Mouse (Mus musculus): ENCODE data around the gene Twnk.

The Twnk gene

DNA sequence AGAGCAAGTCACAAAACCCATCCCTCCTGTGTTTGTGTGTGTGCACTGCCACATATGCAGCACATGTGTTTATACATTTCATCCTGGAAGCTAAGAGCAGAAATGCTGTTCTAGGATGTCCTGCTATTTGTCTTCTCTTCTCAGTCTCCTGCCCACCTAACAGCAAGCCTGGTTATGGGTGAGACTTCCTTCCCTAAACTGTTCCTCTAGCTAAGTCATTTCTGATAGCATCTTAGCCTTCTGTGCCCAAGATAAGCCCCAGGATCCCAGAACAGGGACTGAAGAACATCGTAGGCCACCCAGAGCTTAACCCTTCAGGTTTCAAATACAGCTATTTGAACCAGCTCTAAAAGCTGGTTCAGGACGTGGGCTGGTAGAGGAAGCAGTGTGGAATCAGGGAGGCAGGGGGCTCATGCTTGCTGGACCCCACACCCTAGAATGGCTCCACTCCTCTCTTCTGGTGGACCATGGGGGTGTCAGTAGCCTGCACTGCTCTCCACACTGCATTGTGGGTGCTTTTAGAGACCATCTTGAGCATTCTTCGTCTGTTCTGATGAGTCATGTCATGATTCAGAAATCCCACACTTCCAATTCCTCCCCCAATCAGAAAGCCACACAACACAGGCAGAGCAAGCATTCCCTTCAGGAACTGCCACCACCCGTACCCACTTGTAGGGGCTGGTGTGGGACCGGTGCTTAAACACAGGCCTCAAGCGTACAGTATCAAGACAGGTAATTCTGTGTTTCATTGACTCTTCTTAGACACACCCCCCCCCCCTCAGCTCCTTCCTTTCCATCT is 49.6 kb downstream of the Twnk start:
- DNase-seq = no peak

DNA sequence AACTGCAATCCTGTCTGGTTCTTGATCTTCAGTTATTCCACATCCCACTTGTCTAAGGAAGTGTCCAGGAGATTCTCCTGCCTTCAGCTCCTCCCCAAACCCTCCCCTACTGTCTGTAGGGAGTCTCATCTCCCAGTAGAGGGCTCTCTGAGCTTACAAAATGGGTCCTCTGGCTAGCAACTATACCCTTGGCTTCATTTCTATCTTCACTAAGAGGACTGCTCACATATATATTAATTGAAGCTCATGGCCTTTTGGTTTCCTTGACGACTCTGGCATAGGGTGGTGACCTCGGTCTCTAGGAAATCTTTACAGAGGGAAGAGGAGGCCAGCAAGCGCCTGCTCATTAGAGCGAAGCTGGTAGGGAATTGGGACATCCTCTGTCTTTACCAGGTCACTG is 50.9 kb downstream of the Twnk start:
- peak; percentile 93 for DNase-seq

DNA sequence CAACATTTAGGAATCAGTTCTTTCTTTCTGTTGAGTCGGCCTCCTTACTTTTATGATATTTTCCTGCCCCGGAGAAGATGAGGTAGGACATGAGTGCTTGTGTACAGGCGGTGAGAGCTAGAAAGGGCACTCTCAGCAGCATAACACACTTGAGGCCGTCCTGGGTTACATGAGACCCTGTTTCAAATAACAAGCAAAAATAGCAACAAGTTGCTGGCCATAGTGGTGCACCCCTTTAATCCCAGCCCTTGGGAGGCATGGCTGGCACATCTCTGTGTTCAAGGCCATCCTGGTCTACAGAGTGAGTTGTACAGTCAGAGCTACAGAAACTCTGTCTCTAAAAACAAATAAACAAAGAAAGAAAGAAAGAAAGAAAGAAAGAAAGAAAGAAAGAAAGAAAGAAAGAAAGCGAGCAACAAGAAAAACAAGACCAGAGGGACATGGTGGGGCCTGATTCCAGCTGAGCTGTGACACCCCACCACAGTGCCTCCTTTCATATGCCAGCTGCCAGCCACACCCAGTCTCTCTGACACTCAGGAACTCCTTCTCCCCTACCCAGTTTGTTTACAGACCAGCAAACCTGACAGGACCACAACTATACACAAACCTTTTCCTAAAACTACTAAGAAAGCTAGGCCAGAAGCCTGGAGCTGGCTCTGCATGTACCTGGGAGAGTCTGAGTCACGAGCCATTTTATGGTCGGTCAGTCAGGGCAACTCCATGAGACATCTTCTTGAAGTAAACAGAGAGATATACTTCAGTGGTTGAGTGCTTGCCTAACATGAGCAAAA is 51.6 kb downstream of the Twnk start:
- DNase-seq = peak; percentile 90

DNA sequence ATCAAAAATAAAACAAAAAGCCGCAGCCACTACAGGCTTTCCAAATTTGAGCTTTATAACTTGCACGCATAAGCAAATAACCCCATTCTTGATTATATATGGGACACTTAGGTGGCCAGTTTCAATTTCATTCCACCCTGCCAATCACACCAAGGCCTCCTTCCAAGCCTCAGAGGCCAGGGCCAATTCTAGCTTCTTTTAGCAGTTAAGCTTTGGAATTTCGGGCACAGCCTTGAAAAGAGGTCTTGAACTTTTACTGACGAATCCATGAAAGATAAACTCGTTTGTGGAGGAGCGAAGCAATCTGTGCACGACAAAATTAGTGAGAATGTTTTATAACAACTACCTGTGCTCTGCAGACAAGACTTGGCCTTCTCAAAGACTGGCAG is 52.3 kb downstream of the Twnk start:
- no peak for DNase-seq

DNA sequence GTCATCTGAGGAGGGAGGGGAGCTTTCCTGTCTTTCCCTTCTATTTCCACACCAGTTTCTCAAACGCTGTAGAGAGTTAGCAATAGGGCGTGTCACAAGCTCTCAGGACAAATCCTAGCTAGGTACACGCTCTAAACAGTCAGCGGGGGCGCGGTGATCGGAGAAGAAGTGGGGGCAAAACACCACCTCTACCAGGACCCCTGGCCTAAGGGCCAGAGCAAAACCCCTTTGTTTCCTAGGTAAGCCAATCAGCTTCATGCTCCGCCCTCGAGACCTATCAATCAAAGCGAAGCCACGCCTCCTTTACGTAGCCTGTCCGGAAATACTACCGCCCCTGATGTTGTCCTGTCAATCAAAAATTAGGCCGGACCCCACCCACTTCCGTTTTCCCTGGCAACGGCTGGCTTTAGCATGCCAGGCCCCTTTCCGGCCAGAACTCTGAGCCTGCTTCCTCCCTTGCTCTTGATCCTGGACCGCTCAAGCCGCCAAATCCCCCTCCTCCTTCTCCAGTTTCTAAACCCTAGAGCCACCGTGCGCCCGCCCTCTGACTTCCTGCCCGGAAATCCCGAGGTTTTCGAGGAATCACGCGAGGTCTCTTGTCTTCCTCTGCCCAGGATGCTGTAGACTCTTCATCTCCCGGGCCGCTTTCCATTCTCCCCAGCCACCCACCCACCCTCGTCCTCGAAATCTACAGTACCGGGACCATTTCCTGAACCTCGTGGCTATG is 52.8 kb downstream of the Twnk start:
- peak; percentile 100 for DNase-seq

DNA sequence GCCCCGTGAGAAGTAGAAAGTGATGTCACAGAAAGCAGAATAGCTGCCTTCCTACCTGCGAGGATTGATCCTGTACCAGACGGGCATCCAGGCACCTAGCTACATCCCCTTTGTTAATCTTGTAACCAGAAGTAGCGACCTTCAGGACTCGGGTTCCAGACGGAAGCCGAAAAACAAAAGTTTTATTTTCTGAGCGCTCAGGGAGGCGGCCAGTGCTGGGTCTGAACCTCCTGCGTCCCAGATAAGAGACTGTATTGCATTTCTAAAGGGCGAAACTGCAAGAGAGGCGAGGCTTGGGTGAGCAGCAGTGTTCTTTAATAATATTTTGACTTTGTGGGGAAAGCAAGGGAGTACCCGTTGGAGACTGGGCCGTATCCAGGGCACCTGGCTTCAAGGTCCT is 53.4 kb downstream of the Twnk start:
- DNase-seq = no peak
